Mouse (Mus musculus): ENCODE results near the gene Ttpal.
"Not testable (repeated sequence)": the region's sequence is repeated elsewhere in the genome, so short reads cannot be mapped to it uniquely, and the experiment has no call there.

Gene Ttpal

DNA sequence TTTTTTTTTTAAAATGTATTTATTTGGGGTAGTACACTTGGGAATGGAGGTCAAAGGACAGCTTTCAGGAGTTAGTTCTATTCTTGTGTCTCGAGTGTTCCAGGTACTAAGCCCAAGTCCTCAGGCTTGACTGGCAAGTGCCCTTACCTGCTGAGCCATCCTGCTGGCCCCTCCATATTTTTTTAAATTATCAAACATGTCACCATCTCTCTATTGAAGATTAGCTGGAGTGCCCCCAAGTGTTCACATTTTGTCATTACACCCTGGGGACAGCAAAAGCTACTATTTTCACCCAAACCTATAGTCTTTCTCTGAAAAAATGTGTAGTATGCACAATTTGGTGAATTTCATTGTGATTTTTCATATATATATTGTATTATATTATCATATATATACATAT lies 10.0 kb upstream of the Ttpal start:
- no peak for DNase-seq (ENCODE audit: low spot score)

DNA sequence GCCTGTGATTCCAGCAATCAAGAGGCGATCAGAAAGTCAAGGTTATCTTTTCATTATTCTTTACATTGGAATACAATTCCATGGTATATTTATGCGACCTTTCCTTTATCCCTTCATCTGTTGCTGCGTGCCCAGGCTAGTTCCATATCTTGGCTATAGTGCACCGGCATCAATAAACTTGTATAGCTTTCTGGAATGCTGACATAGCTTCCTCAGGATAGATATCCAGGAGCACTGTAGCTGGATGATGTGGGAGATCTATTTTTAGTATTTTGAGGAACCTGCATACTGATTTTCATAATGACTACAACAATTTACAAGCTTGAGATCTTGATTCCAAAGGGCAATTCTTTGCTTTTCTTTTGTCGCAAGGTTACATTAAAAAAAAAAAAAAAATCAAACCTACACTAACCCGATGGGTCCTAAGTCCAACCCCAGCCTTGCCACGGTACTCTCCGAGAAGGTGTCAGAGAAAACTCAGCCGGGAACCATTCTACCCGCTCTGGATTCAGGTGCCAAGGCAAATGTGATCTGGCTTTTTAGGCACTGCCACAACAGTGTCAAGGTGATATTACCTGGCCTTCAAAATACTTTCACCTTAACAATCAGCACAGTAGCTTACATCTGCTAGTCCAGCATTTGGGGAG lies 8.4 kb upstream of the Ttpal start:
- DNase-seq (ENCODE audit: low spot score): no peak

GRCm38 (mm10) chr2:163595119-163595518 lies 7.0 kb upstream of the Ttpal start:
- no peak for DNase-seq (ENCODE audit: low spot score)

GRCm38 (mm10) chr2:163596057-163596872 lies 5.8 kb upstream of the Ttpal start:
- DNase-seq (ENCODE audit: low spot score): no peak

- DNase-seq (ENCODE audit: low spot score): no peak
These were observed 5.3 kb upstream of the Ttpal start for GRCm38 (mm10) chr2:163596873-163597155.

DNA sequence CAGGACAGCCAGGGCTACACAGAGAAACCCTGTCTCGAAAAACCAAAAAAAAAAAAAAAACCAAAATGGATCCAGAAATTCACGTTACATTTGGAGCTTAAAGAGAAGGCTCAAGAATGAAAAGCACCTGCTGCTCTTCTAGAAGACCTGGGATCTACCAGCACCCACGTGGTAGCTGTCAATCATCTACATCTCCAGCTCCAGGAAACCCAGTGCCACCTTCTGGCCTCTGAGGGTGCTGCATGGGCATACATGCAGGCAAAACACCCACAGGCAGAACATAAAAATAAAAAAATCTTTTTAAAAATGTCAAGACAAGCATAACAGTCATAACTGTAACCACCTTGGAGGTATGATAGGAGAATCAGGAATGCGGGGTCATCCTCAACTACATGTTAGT lies 4.5 kb upstream of the Ttpal start:
- DNase-seq (ENCODE audit: low spot score): no peak

DNA sequence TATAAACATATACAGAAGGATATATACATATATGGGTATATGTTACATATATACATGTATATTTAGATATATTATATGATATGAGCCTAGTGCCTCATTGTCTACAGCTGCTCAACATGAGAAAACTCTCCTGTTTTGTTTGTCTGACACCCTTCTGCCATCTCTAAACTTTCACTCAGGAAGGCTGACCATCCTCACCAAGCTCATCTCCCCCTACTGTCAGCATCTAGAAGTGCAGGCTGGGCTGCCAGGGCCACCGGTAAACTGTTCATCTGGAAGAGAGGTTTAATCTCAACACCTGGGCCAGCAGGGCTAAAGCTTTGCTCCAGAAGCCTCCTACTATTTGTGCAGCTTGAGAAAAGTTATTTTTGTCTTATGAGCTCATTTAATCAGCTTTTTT lies 2.9 kb upstream of the Ttpal start:
- no peak for DNase-seq (ENCODE audit: low spot score)

GRCm38 (mm10) chr2:163601066-163601465 lies 1.0 kb upstream of the Ttpal start:
- DNase-seq (ENCODE audit: low spot score): no peak

DNA sequence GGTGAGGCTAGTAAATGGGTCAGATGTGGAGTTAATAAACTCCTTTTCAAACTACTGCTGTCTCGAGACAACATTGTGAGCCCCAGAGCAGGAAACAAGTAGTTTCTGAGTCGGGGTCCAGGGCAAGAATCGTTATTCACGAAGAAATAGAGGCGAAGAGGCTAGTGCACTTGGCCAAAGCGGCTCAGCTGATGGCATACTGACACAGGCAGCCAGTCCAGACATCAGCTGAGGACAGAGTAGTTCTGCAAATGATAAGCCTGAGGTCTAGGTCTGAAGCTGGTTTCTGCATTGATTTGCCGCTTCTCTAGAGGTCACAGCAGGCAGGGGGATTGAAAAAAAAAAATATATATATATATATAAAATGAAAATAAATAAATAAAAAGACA lies 408 bp upstream of the Ttpal start:
- no peak for DNase-seq (ENCODE audit: low spot score)

- DNase-seq (ENCODE audit: low spot score): no peak
These were observed 4.0 kb downstream of the Ttpal start for GRCm38 (mm10) chr2:163606161-163606560.

DNA sequence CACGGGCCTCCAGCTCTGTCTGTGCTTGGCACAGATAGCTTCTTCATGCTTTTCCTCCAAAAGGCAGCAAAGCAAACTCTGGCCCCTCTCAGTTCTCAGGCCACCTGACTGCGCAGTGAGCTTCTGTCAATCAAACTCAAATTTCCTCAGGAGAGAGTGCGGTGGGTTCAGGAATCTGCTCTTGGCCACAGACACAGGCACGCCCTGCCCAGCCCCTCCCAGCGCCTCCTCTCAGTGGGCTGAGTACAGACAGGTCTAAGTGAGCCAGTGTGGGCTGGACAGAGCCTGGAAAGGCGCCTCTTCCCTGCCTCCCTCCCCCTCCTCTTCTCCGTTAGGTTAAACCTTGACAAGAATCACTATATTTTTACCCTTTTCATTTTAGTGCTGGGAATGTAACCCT lies 5.9 kb downstream of the Ttpal start:
- DNase-seq (ENCODE audit: low spot score): no peak

DNA sequence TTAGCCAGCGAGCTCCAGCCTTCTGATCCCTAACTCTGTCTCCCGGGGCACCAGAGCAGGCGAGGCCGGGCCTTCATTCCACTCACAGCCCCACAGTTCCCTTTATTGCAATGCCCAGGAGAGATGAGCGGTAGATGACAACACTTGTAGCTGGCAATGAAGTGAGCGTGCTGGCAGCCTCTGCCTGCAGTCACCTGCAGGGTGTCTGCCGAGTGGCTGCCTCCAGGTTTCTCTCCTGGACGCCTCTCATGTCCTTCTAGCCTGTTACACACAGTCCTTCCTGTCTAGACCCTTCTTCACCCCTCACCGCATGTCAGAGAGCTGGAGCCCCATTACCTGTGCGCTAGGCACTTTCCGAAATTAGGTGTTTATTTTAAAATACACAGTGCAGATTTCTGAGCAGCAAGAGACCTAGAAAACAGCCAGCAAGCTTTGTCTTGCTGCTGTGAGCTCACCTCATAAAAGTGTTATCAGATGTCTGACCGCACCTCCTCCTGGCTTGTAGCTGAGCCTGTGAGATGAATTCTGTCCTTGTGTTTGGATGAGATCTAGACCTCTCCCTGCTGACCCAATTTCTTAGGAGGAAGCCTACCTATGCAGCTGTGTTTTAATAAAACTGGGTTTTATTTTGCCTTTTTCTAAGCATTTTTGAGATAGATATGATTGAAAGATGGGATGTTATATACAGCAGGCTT lies 7.3 kb downstream of the Ttpal start:
- DNase-seq (ENCODE audit: low spot score): no peak

DNA sequence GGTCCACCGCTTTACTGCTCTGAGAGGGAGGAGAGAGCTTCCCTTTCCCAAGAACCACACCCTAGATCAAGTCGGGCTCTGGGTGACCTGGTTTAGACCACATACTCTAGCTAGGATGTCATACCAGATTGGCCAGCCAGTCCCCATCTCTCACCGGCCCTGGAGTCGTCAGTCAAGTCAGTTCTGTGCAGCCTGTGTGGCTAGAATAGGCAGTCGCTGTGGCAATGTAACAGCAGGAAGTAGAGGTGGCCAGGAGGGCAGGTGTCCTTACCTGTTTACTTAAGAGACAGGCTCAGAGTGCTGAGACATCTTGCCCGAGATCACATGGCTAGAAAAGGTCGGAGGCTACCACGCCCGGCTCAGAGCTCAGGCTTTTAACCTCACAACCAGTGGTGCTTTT lies 9.1 kb downstream of the Ttpal start:
- DNase-seq (ENCODE audit: low spot score): no peak

- no peak for DNase-seq (ENCODE audit: low spot score)
These were observed 11.1 kb downstream of the Ttpal start for GRCm38 (mm10) chr2:163613206-163613605.

DNA sequence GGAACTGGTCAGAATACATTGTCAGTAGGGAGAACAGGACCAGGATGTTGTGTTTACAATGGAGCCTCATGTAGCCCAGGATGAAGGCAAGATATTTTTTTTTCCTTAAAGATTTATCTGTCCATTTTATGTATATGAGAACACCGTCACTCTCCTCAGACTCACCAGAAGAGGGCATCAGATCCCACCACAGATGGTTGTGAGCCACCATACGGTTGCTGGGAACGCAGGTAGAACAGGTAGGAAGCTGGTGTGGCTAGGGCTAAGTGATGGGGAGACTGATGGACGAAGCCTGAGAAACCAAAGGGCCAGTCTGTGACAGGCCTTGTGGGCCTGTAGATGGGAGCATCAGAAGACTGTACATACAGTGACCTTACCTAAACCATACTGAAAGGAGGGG lies 11.9 kb downstream of the Ttpal start:
- no peak for DNase-seq (ENCODE audit: low spot score)

DNA sequence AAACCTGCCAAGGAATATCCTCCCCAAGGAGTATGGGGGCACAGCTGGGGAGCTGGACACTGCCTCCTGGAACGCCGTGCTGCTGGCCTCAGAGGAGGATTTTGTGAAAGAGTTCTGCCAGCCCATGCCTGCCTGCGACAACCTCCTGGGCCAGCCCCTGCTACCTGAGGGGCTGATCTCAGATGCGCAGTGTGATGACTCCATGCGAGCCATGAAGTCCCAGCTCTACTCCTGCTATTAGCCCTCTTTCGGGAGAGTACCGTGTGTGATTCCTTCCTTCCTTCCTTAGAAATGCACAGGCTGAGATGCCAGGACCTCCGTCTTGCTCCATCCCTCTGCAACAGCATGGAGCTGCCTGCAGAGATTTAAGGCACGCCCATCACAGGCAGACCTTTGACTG lies 13.3 kb downstream of the Ttpal start:
- no peak for DNase-seq (ENCODE audit: low spot score)

DNA sequence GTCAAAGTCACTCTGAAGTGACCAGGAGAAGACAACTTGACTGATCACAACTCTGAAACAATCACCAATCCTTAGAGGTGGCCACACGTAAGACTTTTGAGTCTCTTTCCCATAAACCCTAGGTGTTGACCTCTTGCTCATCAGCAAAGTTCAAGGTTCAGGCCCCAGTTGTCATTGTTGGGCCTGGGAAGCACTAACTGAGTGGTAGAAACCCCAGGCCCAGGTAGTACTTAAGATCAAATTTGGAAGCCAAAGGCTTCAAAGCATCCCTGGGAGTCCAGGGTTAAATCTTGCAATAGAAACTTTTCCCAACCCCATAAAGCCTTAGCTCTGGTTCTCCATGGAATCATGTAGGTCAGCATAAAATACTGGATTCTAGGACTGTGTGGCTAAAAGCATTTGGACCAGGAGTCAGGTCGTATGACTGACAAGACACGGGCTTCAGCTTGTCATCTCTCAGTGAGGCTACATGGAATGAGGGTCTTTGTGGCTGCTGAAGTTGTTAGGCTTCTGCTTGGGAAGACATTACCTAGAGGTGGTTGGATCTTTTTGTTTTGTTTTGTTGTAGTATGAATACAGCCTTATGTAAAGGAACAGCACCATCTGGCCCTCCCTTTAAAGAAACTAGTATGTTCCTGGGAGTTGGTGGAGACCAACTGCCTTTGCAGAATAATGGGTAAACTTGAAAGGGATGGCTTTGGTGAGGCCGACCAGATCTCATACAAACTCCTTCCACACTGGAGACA lies 14.0 kb downstream of the Ttpal start:
- DNase-seq (ENCODE audit: low spot score): no peak

- no peak for DNase-seq (ENCODE audit: low spot score)
These were observed 14.6 kb downstream of the Ttpal start for GRCm38 (mm10) chr2:163616652-163617227.

DNA sequence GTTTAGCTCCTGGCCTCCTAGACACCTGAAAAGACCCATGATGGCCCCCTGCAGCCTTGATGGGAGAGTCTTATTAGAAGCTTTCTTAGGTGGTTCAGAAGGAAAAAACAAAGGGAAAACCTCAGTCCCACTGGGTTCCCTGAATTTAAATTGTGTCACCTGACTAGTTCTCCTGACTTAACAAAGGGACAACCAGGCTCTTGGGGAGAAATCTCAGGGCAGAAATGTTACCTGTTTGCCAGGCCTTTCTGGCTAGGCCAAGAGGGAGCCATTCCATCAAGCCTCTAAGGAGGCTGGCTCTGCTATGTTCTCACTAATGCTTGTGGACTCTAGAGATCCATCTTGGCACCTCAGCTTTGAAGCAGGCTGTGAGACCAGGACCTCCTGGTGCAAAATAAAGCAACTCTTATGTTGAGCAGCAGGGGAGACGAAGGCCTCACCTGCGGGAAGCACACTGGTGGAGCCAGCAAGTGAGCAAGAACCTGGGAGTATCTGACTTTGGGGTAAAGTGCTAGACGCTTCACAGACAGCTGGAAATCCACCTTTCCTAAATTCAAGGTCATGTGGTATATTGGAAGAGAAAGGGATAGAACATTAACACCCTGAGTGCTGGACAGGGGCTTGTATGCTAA lies 15.2 kb downstream of the Ttpal start:
- DNase-seq (ENCODE audit: low spot score): no peak

DNA sequence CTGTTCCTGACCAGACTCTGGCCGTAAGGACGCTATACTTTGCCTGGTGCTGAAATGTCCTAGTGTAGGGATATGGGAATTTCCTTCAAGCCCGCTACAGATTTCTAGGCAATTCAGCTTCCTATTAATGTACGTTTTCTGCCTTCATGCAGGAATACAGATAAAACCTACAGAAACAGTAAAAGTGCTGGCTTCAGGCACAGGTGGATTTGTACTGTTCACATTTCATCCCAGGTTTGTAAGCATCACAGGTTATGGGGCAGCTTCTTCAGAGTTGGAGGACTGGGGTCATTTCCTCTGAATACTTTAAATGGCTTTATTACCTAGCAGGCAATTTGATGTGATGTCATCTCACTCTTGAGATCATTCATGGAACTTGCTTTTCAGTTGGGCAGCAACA lies 15.8 kb downstream of the Ttpal start:
- no peak for DNase-seq (ENCODE audit: low spot score)

DNA sequence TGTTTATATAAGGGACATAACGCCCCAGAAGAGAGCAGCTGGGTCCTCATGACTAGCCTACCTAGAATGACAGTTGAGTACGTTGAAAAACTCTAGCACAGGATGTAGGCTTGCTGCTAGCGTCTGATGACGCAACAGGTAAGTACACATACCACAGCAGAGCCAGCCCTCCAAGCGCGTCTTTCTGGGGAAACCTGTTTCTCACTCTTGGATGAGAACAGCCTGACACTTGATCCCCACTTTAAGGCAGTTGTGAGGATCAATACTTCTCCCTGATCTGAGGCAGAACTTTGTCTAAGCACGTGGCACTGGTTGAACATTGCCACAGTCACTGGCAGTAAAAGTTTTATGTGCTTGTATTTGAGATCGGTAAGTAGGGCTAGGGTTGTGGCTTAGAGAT lies 18.3 kb downstream of the Ttpal start:
- no peak for DNase-seq (ENCODE audit: low spot score)

- not testable (repeated sequence) for DNase-seq (ENCODE audit: low spot score)
These were observed 19.3 kb downstream of the Ttpal start for GRCm38 (mm10) chr2:163621401-163621800.

All from layer of hippocampus, adult 9-10 months (tissue).